Mouse (Mus musculus): ENCODE data around the gene Dhx35. TPM values are rescaled to one million over a fixed set of nuclear protein-coding genes. Genes with fewer than 3 reads are reported as not detected.

The Dhx35 gene
- polyA plus RNA-seq, 1 experiment from 2014 or later = 12.6 TPM

- WGBS = 32% methylated on average over 13 of the region's 13 CpGs
- no peak overlapping the region for H3K27ac ChIP-seq (ENCODE audit: low read length)
- H3K4me1 ChIP-seq (ENCODE audit: control insufficient read depth, insufficient read depth, low read length) = peaks cover 11% of the 10 kb centered on the region
- no peaks in the 10 kb centered on the region for H3K27me3 ChIP-seq (ENCODE audit: control insufficient read depth, insufficient read depth, low read depth, low read length)
- no peak overlapping the region for H3K4me2 ChIP-seq (ENCODE audit: low read length)
- no peak overlapping the region for H3K4me3 ChIP-seq (ENCODE audit: low read depth, low read length)
- no peaks in the 10 kb centered on the region for H3K36me3 ChIP-seq (ENCODE audit: control insufficient read depth, insufficient read depth, low read length)
- H3K9ac ChIP-seq (ENCODE audit: low read depth, low read length) = no peak overlapping the region
- H3K9me3 ChIP-seq (replicated peaks; ENCODE audit: control insufficient read depth, low read length, poor library complexity, severe bottlenecking) = no peaks in the 10 kb centered on the region
- ATAC-seq = no peak
These were observed 24.4 kb upstream of the Dhx35 start for GRCm38 (mm10) chr2:158770126-158770757.

GRCm38 (mm10) chr2:158771066-158771763, 23.4 kb upstream of the Dhx35 start:
- Histone ChIP-seq H3K4me1 (ENCODE audit: control insufficient read depth, insufficient read depth, low read length) (peaks cover 11% of the 10 kb centered on the region), H3K27me3 (ENCODE audit: control insufficient read depth, insufficient read depth, low read depth, low read length) (no peaks in the 10 kb centered on the region), H3K9ac (ENCODE audit: low read depth, low read length) (no peak overlapping the region), H3K27ac (ENCODE audit: low read length) (no peak overlapping the region), H3K4me2 (ENCODE audit: low read length) (no peak overlapping the region), H3K36me3 (ENCODE audit: control insufficient read depth, insufficient read depth, low read length) (no peaks in the 10 kb centered on the region), H3K4me3 (ENCODE audit: low read depth, low read length) (no peak overlapping the region), H3K9me3 (replicated peaks; ENCODE audit: control insufficient read depth, low read length, poor library complexity, severe bottlenecking) (no peaks in the 10 kb centered on the region)
- WGBS = 57% methylated on average over 11 of the region's 11 CpGs
- no peak for ATAC-seq

- no peak for ATAC-seq
- no peak overlapping the region for H3K27ac ChIP-seq (ENCODE audit: low read length)
- no peak overlapping the region for H3K4me3 ChIP-seq (ENCODE audit: low read depth, low read length)
- 88% methylated on average over 13 of the region's 13 CpGs for WGBS
- H3K4me2 ChIP-seq (ENCODE audit: low read length) = no peak overlapping the region
- no peaks in the 10 kb centered on the region for H3K9me3 ChIP-seq (replicated peaks; ENCODE audit: control insufficient read depth, low read length, poor library complexity, severe bottlenecking)
- peaks cover 7% of the 10 kb centered on the region for H3K4me1 ChIP-seq (ENCODE audit: control insufficient read depth, insufficient read depth, low read length)
- no peak overlapping the region for H3K9ac ChIP-seq (ENCODE audit: low read depth, low read length)
- no peaks in the 10 kb centered on the region for H3K27me3 ChIP-seq (ENCODE audit: control insufficient read depth, insufficient read depth, low read depth, low read length)
- no peaks in the 10 kb centered on the region for H3K36me3 ChIP-seq (ENCODE audit: control insufficient read depth, insufficient read depth, low read length)
These were observed 21.8 kb upstream of the Dhx35 start for GRCm38 (mm10) chr2:158772808-158773207.

- no peak overlapping the region for H3K27ac ChIP-seq (ENCODE audit: low read length)
- H3K4me1 ChIP-seq (ENCODE audit: control insufficient read depth, insufficient read depth, low read length) = no peaks in the 10 kb centered on the region
- H3K4me2 ChIP-seq (ENCODE audit: low read length) = no peak overlapping the region
- H3K4me3 ChIP-seq (ENCODE audit: low read depth, low read length) = no peak overlapping the region
- no peaks in the 10 kb centered on the region for H3K9me3 ChIP-seq (replicated peaks; ENCODE audit: control insufficient read depth, low read length, poor library complexity, severe bottlenecking)
- 89% methylated on average over 8 of the region's 8 CpGs for WGBS
- no peak overlapping the region for H3K9ac ChIP-seq (ENCODE audit: low read depth, low read length)
- no peaks in the 10 kb centered on the region for H3K36me3 ChIP-seq (ENCODE audit: control insufficient read depth, insufficient read depth, low read length)
- ATAC-seq = no peak
- H3K27me3 ChIP-seq (ENCODE audit: control insufficient read depth, insufficient read depth, low read depth, low read length) = no peaks in the 10 kb centered on the region
These were observed 19.7 kb upstream of the Dhx35 start for GRCm38 (mm10) chr2:158774886-158775285.

DNA sequence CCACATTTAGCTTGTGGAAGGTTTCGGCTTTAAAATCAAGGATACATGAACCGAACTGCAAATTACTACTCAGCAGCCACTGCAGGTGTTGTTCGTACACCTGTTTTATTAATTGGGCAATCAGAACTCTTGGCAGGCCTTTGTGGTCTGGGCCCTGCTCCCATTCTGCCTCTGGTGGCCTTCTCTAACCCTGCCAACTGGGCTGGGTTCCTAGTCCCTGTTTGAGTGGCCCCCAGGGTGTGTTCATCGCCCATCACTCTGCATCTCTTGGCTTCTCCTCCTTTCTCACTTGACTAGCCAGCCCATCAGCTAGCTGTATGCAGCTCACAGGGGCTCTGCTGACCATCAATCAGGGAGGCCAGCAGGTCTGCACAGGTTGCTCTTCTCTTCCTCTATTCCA, 17.9 kb upstream of the Dhx35 start:
- no peaks in the 10 kb centered on the region for H3K4me1 ChIP-seq (ENCODE audit: control insufficient read depth, insufficient read depth, low read length)
- H3K9me3 ChIP-seq (replicated peaks; ENCODE audit: control insufficient read depth, low read length, poor library complexity, severe bottlenecking) = no peaks in the 10 kb centered on the region
- no peaks in the 10 kb centered on the region for H3K36me3 ChIP-seq (ENCODE audit: control insufficient read depth, insufficient read depth, low read length)
- H3K4me3 ChIP-seq (ENCODE audit: low read depth, low read length) = no peak overlapping the region
- no peak overlapping the region for H3K9ac ChIP-seq (ENCODE audit: low read depth, low read length)
- WGBS = 85% methylated on average over 4 of the region's 4 CpGs
- H3K27ac ChIP-seq (ENCODE audit: low read length) = no peak overlapping the region
- no peaks in the 10 kb centered on the region for H3K27me3 ChIP-seq (ENCODE audit: control insufficient read depth, insufficient read depth, low read depth, low read length)
- no peak for ATAC-seq
- H3K4me2 ChIP-seq (ENCODE audit: low read length) = no peak overlapping the region

DNA sequence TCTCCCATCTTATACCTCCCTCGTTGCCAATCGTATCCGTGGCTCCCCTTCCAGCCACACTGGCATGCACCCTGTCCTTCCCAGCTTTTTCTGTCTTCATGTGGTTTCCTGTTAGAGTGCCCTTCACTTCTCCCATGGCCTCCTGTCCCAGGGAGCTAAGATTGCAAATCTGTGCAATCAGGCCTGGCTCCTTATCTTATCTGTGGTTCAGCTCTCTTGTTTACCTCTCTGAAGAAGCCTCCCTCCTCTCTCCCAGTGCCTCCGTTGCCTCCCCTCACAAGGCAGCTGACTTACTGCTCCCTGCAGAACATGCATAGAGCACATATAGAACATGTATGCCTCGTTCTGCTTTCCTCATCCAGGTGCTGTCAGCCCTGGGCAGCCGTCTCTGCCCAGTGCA, 17.1 kb upstream of the Dhx35 start:
- Histone ChIP-seq H3K27ac (ENCODE audit: low read length) (no peak overlapping the region), H3K4me3 (ENCODE audit: low read depth, low read length) (no peak overlapping the region), H3K4me1 (ENCODE audit: control insufficient read depth, insufficient read depth, low read length) (no peaks in the 10 kb centered on the region), H3K9me3 (replicated peaks; ENCODE audit: control insufficient read depth, low read length, poor library complexity, severe bottlenecking) (no peaks in the 10 kb centered on the region), H3K27me3 (ENCODE audit: control insufficient read depth, insufficient read depth, low read depth, low read length) (no peaks in the 10 kb centered on the region), H3K9ac (ENCODE audit: low read depth, low read length) (no peak overlapping the region), H3K36me3 (ENCODE audit: control insufficient read depth, insufficient read depth, low read length) (no peaks in the 10 kb centered on the region), H3K4me2 (ENCODE audit: low read length) (no peak overlapping the region)
- ATAC-seq = no peak
- WGBS = 83% methylated on average over 6 of the region's 6 CpGs

DNA sequence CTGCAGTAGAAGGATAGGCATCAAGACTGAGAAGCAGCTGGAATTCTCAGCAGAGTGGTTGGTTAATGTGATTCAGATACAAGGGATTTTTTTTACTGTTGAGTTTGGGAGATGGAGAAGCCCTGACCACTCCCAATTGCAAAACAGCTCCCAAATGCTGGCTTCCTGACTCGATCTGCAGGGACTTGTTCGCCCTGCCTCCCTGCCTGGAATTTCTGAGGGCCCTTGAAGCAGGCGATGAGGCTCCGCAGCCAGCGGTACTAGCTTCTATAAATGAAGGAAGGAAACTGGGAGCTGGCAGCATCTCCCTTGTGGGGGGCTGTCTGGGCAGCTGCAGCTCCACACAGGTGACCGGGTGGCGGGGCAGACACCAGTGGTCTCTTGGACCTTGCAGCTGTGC, 16.3 kb upstream of the Dhx35 start:
- no peak overlapping the region for H3K4me3 ChIP-seq (ENCODE audit: low read depth, low read length)
- H3K36me3 ChIP-seq (ENCODE audit: control insufficient read depth, insufficient read depth, low read length) = no peaks in the 10 kb centered on the region
- ATAC-seq = no peak
- WGBS = 80% methylated on average over 7 of the region's 7 CpGs
- H3K27ac ChIP-seq (ENCODE audit: low read length) = no peak overlapping the region
- no peak overlapping the region for H3K4me2 ChIP-seq (ENCODE audit: low read length)
- no peaks in the 10 kb centered on the region for H3K9me3 ChIP-seq (replicated peaks; ENCODE audit: control insufficient read depth, low read length, poor library complexity, severe bottlenecking)
- no peaks in the 10 kb centered on the region for H3K27me3 ChIP-seq (ENCODE audit: control insufficient read depth, insufficient read depth, low read depth, low read length)
- H3K4me1 ChIP-seq (ENCODE audit: control insufficient read depth, insufficient read depth, low read length) = no peaks in the 10 kb centered on the region
- H3K9ac ChIP-seq (ENCODE audit: low read depth, low read length) = no peak overlapping the region

- Histone ChIP-seq H3K27ac (ENCODE audit: low read length) (no peak overlapping the region), H3K4me1 (ENCODE audit: control insufficient read depth, insufficient read depth, low read length) (no peaks in the 10 kb centered on the region), H3K4me2 (ENCODE audit: low read length) (no peak overlapping the region), H3K4me3 (ENCODE audit: low read depth, low read length) (no peak overlapping the region), H3K9ac (ENCODE audit: low read depth, low read length) (no peak overlapping the region), H3K9me3 (replicated peaks; ENCODE audit: control insufficient read depth, low read length, poor library complexity, severe bottlenecking) (no peaks in the 10 kb centered on the region), H3K36me3 (ENCODE audit: control insufficient read depth, insufficient read depth, low read length) (no peaks in the 10 kb centered on the region), H3K27me3 (ENCODE audit: control insufficient read depth, insufficient read depth, low read depth, low read length) (no peaks in the 10 kb centered on the region)
- WGBS = 93% methylated on average over 7 of the region's 7 CpGs
- no peak for ATAC-seq
These were observed 13.5 kb upstream of the Dhx35 start for GRCm38 (mm10) chr2:158781126-158781525.

DNA sequence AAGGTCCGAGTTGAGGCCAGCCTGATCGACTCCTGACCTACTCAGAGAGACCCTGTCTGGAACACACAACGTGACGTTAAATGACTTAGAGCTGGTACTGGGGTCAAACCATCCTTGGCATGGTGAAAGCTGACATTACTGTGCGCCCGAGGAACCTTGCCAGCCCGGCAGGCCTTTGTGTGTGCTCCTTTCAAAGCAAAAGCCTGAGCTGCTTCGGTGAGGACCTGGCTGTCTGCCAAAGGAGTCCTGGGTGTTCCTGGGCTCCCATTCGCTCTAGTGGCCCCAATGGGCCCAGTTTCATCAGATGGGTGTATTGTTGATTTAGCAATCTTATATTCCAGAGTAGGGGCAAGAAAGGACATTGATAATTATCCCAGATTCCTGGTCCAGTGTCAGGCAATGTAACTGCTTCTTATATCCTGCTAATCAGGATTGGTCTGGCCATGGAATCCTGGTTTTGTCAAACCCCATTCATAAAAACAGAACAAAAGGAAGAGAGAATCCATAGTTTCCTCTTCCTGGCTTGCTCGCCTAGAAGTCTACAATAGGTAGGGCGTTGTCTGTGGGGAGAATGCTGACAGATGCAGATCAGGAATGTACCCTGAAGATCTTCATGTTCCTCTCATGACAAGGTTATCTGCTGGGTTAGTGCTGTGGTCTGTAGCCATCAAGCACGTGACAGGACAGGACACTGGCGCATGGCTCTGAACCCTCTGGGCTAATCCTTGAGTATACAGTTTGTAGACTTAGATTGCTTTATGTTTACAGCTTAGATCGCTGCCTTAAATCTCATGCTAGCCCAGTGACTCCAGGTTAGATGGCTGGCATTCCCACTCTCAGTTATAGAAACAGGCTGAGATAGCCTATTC, 7.4 kb upstream of the Dhx35 start:
- no peak overlapping the region for H3K4me3 ChIP-seq (ENCODE audit: low read depth, low read length)
- H3K27me3 ChIP-seq (ENCODE audit: control insufficient read depth, insufficient read depth, low read depth, low read length) = no peaks in the 10 kb centered on the region
- no peak overlapping the region for H3K27ac ChIP-seq (ENCODE audit: low read length)
- no peak overlapping the region for H3K9ac ChIP-seq (ENCODE audit: low read depth, low read length)
- H3K4me2 ChIP-seq (ENCODE audit: low read length) = no peak overlapping the region
- H3K36me3 ChIP-seq (ENCODE audit: control insufficient read depth, insufficient read depth, low read length) = no peaks in the 10 kb centered on the region
- ATAC-seq = no peak
- peaks cover 2% of the 10 kb centered on the region; the same call in 1 of the 2 replicates for H3K4me1 ChIP-seq (ENCODE audit: control insufficient read depth, insufficient read depth, low read length)
- WGBS = 79% methylated on average over 14 of the region's 14 CpGs
- H3K9me3 ChIP-seq (replicated peaks; ENCODE audit: control insufficient read depth, low read length, poor library complexity, severe bottlenecking) = no peaks in the 10 kb centered on the region; the same call in 1 of the 2 replicates

Measured in midbrain, embryonic 16.5 days (tissue).